Mouse (Mus musculus) ovary, postnatal 10 days (tissue): ENCODE results near the gene Pde4dip.

Source experiments
- DNase-seq: peaks from one replicate; pipeline ENCODE4 v3.0.0; 2022; ENCODE audit warnings: low spot score

Pde4dip gene

GRCm38 (mm10) chr3:97801178-97801699 is 87.3 kb downstream of the Pde4dip start:
- no peak for DNase-seq

- DNase-seq = no peak
Observed at GRCm38 (mm10) chr3:97800657-97801056, 87.8 kb downstream of the Pde4dip start.

- no peak for DNase-seq
Observed at GRCm38 (mm10) chr3:97800004-97800403, 88.5 kb downstream of the Pde4dip start.

- DNase-seq = no peak
Observed at GRCm38 (mm10) chr3:97799267-97799666, 89.2 kb downstream of the Pde4dip start.

GRCm38 (mm10) chr3:97797371-97797770 is 91.1 kb downstream of the Pde4dip start:
- no peak for DNase-seq

- no peak for DNase-seq
Observed at GRCm38 (mm10) chr3:97793995-97794394, 94.5 kb downstream of the Pde4dip start.

GRCm38 (mm10) chr3:97790150-97790549 is 98.4 kb downstream of the Pde4dip start:
- no peak for DNase-seq

- DNase-seq = no peak
Observed at GRCm38 (mm10) chr3:97789317-97789716, 99.2 kb downstream of the Pde4dip start.

- DNase-seq = no peak
Observed at GRCm38 (mm10) chr3:97776195-97776594, 112.3 kb downstream of the Pde4dip start.

GRCm38 (mm10) chr3:97775742-97776141 is 112.8 kb downstream of the Pde4dip start:
- no peak for DNase-seq

GRCm38 (mm10) chr3:97774861-97775260 is 113.6 kb downstream of the Pde4dip start:
- DNase-seq = no peak

GRCm38 (mm10) chr3:97767771-97768762 is 120.4 kb downstream of the Pde4dip start:
- DNase-seq = peak; percentile 85

GRCm38 (mm10) chr3:97767041-97767770 is 121.3 kb downstream of the Pde4dip start:
- DNase-seq = peak; percentile 10

- DNase-seq = no peak
Observed at GRCm38 (mm10) chr3:97766459-97766858, 122.0 kb downstream of the Pde4dip start.

GRCm38 (mm10) chr3:97764152-97764551 is 124.4 kb downstream of the Pde4dip start:
- no peak for DNase-seq

GRCm38 (mm10) chr3:97761951-97762350 is 126.6 kb downstream of the Pde4dip start:
- no peak for DNase-seq

- DNase-seq = no peak
Observed at GRCm38 (mm10) chr3:97761168-97761567, 127.3 kb downstream of the Pde4dip start.

GRCm38 (mm10) chr3:97759846-97760245 is 128.7 kb downstream of the Pde4dip start:
- no peak for DNase-seq

- no peak for DNase-seq
Observed at GRCm38 (mm10) chr3:97757501-97757900, 131.0 kb downstream of the Pde4dip start.

GRCm38 (mm10) chr3:97756283-97757074 is 132.0 kb downstream of the Pde4dip start:
- DNase-seq = no peak

- DNase-seq = no peak
Observed at GRCm38 (mm10) chr3:97755411-97755810, 133.1 kb downstream of the Pde4dip start.

GRCm38 (mm10) chr3:97752901-97753300 is 135.6 kb downstream of the Pde4dip start:
- DNase-seq = no peak
